Mouse (Mus musculus) frontal cortex, adult 2 months (tissue): ENCODE data around the gene Boc. TPM values are rescaled to one million over a fixed set of nuclear protein-coding genes. Genes with fewer than 3 reads are reported as not detected.

Source experiments
- polyA plus RNA-seq: library from polyadenylated mRNA; depleted of rRNA; stranded (reverse); fragments of >200 nt; gene quantifications from 2 replicates; pipeline ENCODE4 v1.2.3, GENCODE M21; 2012; rRNA removed

Boc gene
- polyA plus RNA-seq, 1 experiment: 7.9 TPM

Other genes with a start within 250 kb of the Boc start
- gene Sidt1, start 225.7 kb downstream of the Boc start, polyA plus RNA-seq: 44.3 and 50.7 TPM in 2 replicates
- 14.2 and 19.6 TPM in 2 replicates for gene Spice1, start 211.8 kb downstream of the Boc start, polyA plus RNA-seq
- 3.8 and 4.0 TPM in 2 replicates for gene Cfap44, start 164.1 kb downstream of the Boc start, polyA plus RNA-seq
- 3.2 and 3.9 TPM in 2 replicates for gene Nepro, start 165.4 kb upstream of the Boc start, polyA plus RNA-seq
- gene Gtpbp8, start 187.5 kb upstream of the Boc start, polyA plus RNA-seq: 18.3 and 18.9 TPM in 2 replicates
- gene Cd200r1, start 206.8 kb upstream of the Boc start, polyA plus RNA-seq: 0.32 and 0.46 TPM in 2 replicates